Mouse (Mus musculus): Measurements from ENCODE around the gene Ube2d1.

DNA sequence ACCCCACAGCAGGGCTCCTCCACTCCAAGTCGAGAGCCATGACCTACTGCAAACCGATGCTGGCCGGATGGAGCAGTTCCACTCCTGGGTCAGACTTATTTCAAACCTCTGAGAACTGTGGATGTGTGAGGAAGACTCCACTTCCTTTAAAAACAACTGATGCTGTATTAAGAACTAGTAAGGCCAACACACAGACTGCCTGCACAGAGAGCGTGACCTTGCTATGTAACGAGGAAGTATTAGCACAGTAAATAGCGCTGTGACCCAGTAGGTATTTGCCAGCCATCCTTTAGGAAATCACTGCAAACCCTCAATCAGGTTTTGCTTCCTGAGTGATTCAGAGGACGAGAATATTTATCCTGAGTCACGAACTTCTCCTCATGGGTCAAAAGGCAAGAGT is 23.4 kb downstream of the Ube2d1 start:
- TF ChIP-seq CTCF (IDR thresholded peaks at IDR 0.05; ENCODE audit: borderline replicate concordance, extremely low read depth, insufficient read depth, insufficient read length) (no peak), POLR2A (IDR thresholded peaks at IDR 0.05; ENCODE audit: borderline replicate concordance, extremely low read depth, insufficient read depth, insufficient read length, poor library complexity, severe bottlenecking) (no peak)

Data from brain, embryonic 14.5 days (tissue).